Mouse (Mus musculus) heart, embryonic 11.5 days (tissue): ENCODE data around the gene Ttc34. TPM values are rescaled to one million over a fixed set of nuclear protein-coding genes. Genes with fewer than 3 reads are reported as not detected.
A peak's percentile ranks its signal among the peaks of the same experiment; 100 is the strongest.

Experiments
- ATAC-seq: fragments of 200-750 bp; cut with Nextera tagmentation; replicated peaks from 2 replicates; pipeline ENCODE4 v1.8.0; 2017; ENCODE audit warnings: moderate library complexity; ENCODE audit not compliant: insufficient number of reproducible peaks, low FRiP score, low TSS enrichment
- H3K27ac ChIP-seq: fragments of 300-500 bp; sonication (generic); 2 replicates; pipeline ENCODE4 v1.5.1; 2014; ENCODE audit warnings: mild to moderate bottlenecking, low read depth, low read length
- H3K27me3 ChIP-seq: fragments of 300-500 bp; sonication (generic); 2 replicates; pipeline ENCODE4 v1.6.1; 2014; ENCODE audit warnings: mild to moderate bottlenecking, low read length, mixed read lengths; ENCODE audit not compliant: control insufficient read depth, insufficient read depth
- H3K36me3 ChIP-seq: fragments of 300-500 bp; sonication (generic); 2 replicates; pipeline ENCODE4 v1.6.1; 2014; ENCODE audit warnings: mild to moderate bottlenecking, low read length, moderate library complexity, mixed read lengths; ENCODE audit not compliant: control insufficient read depth, insufficient read depth
- H3K4me1 ChIP-seq: fragments of 300-500 bp; sonication (generic); 2 replicates; pipeline ENCODE4 v1.6.1; 2014; ENCODE audit warnings: low read length; ENCODE audit not compliant: control insufficient read depth, insufficient read depth
- H3K4me2 ChIP-seq: fragments of 300-500 bp; sonication (generic); 2 replicates; pipeline ENCODE4 v1.6.1; 2014; ENCODE audit warnings: mild to moderate bottlenecking, moderate library complexity
- H3K4me3 ChIP-seq: fragments of 300-500 bp; sonication (generic); 2 replicates; pipeline ENCODE4 v1.5.1; 2014; ENCODE audit warnings: low read depth, low read length
- H3K9ac ChIP-seq: fragments of 300-500 bp; sonication (generic); 2 replicates; pipeline ENCODE4 v1.6.1; 2014; ENCODE audit warnings: mild to moderate bottlenecking, low read depth, low read length, moderate library complexity
- H3K9me3 ChIP-seq: fragments of 300-500 bp; sonication (generic); replicated peaks from 2 replicates; pipeline ENCODE4 v1.6.1; 2016; ENCODE audit warnings: low read length; ENCODE audit not compliant: control insufficient read depth
- WGBS: fragments of 180-500 bp; shearing (Covaris S2); extraction: QIAGEN DNeasy Blood & Tissue Kit; methylation state at CpG from one replicate; pipeline ENCODE4 v1.1.7; 2014; ENCODE audit not compliant: insufficient replicate concordance; 5-methylcytosine and 5-hydroxymethylcytosine counted together
- polyA plus RNA-seq: library from polyadenylated mRNA; unstranded; fragments of >200 nt; fragmentation: Nextera tagmentation; extraction: Ambion mirVana; gene quantifications from 2 replicates; pipeline ENCODE4 v1.2.1, GENCODE M21; 2014

The Ttc34 gene
- polyA plus RNA-seq, 1 experiment from 2014 or later, result 0.52 TPM

DNA sequence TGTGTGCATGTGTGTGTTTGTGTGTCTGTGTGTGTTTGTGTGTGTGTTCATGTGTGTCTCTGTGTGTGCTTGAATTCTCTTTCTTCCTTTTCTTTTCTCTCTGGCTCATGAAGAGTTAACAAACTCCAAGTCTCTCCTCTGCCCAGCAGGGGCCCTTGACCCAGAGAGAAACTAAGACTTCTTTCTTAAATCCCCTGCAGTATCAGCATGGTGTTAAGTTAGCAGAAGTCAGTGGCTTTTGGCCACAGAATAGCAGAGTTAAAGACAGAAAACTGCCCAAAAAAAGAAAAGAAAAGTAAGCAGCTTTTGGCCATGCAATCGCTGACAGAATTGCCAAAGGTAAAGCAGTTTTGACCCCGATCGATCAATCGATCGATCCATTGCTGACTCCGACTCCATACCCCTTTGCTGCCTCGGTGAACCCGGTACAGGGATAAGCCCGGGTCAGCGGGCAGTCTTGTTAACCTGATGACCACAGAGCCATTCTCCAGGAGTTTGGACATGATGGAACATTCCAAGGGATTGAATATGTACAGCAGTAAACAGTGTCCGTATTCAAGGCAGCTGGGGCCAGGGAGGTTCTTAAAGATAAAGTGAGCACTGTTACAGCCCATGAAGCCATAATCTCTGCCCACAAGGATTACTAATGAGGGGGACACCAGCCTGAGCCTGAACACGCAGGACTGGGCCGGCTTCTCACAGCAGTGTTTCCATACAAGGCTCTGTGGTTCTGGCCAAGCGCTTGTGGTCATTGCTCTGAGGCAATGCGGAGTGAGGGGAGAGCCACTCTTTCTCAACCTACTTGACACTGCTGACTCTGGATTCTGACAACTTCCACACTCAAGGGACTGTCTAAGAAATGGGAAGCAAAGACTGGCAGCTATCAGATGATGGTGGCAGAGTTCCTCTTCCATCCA is 73.6 kb downstream of the Ttc34 start:
- Histone ChIP-seq H3K4me1 (peaks cover 12% of the 10 kb centered on the region), H3K4me3 (no peak overlapping the region), H3K9ac (no peak overlapping the region; the same call in 1 of the 2 replicates), H3K36me3 (no peaks in the 10 kb centered on the region), H3K27me3 (no peaks in the 10 kb centered on the region), H3K9me3 (no peaks in the 10 kb centered on the region), H3K27ac (peak overlapping the region; percentile 73), H3K4me2 (no peak overlapping the region; the same call in 1 of the 2 replicates)
- peak; percentile 43 for ATAC-seq
- WGBS, result 25% methylated on average over 15 of the region's 15 CpGs

DNA sequence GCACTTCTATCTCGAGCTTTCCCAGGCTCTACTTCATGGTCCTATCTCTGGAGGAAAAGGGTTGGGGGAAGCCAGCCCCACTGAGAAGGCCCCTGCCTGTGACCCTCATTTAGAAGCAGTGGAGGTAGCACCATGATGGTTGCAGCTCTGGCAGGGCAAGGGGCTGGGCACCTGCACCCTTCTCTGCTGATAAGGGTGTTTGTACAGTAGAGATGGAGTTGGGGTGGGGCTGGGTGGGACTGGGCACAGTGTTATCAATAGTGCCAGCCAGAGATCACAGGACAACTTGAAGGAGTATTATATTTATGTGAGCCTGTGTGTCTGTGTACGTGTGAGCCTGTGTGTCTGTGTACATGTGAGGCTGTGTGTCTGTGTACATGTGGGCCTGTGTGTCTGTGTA is 74.4 kb downstream of the Ttc34 start:
- H3K27ac ChIP-seq, result peak overlapping the region; percentile 73
- H3K4me3 ChIP-seq, result no peak overlapping the region
- peak; percentile 82 for ATAC-seq
- H3K27me3 ChIP-seq, result no peaks in the 10 kb centered on the region
- H3K4me2 ChIP-seq, result no peak overlapping the region; the same call in 1 of the 2 replicates
- peaks cover 12% of the 10 kb centered on the region for H3K4me1 ChIP-seq
- WGBS, result 43% methylated on average over 2 of the region's 2 CpGs
- no peaks in the 10 kb centered on the region for H3K36me3 ChIP-seq
- H3K9me3 ChIP-seq, result no peaks in the 10 kb centered on the region
- H3K9ac ChIP-seq, result no peak overlapping the region; the same call in 1 of the 2 replicates

DNA sequence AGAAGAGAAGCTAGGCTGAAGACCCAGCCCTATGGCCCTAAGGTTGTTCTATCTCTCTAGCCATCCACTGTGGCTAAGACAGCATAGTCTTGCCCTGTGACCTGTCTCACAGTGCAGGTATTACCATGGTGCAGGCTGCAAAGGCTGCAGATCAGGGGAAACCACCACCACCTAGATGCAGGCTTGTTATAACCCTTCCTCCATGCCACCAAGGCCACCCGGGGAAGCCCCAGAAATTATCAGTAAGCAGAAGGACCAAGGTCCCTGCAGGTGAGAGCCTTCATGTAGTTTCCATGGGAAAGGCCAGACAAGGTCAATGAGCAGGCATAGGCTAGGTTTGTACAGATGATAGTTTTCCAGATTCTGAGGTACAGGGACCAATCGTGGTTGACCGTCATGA is 76.6 kb downstream of the Ttc34 start:
- Histone ChIP-seq H3K4me2 (no peak overlapping the region), H3K4me1 (peaks cover 8% of the 10 kb centered on the region), H3K9me3 (no peaks in the 10 kb centered on the region), H3K9ac (no peak overlapping the region), H3K4me3 (no peak overlapping the region), H3K27ac (no peak overlapping the region), H3K27me3 (no peaks in the 10 kb centered on the region), H3K36me3 (no peaks in the 10 kb centered on the region)
- ATAC-seq, result no peak
- 84% methylated on average over 3 of the region's 3 CpGs for WGBS

DNA sequence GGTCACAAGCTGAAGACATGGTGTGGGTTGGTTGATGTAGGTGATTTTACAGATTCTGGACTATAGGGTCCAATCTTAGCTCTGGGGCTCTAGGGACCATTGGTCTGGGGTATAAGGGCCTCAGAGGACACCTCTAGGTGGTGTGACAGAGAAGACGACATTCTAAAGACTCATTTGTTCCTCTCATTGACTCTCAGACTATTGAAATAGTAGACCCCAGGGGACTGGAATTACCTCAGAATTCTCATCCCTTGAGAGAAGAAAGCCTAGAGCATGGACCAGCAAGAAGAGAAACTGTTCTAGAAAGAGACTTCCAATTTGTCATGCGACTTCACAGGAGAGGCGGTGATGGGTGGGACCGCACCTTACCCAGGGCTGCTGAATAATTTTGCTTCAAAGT is 77.0 kb downstream of the Ttc34 start:
- Histone ChIP-seq H3K27ac (no peak overlapping the region), H3K36me3 (no peaks in the 10 kb centered on the region), H3K4me1 (peaks cover 8% of the 10 kb centered on the region), H3K4me3 (no peak overlapping the region), H3K9me3 (no peaks in the 10 kb centered on the region), H3K27me3 (no peaks in the 10 kb centered on the region), H3K4me2 (no peak overlapping the region), H3K9ac (no peak overlapping the region)
- ATAC-seq, result no peak
- WGBS, result 92% methylated on average over 4 of the region's 4 CpGs

DNA sequence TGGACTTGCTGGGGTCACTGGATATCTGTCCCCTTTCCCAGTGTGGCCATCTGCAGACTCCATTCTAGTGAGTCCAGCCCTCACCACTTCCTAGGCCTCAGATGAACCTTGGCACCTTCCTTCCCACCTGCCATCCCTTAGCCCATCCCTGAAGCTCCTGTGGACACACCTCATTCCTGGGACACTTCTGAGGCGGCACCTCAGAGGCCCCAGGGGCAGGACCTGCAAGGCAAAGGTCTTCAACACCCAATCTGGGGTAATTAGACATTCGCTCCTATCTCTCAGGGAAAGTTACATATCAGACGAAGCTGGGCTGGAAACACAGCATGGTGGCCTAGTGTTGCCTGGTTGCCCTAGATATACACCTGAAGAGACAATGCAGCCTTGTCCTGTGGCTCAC is 77.4 kb downstream of the Ttc34 start:
- H3K27ac ChIP-seq, result no peak overlapping the region
- 57% methylated on average over 3 of the region's 3 CpGs for WGBS
- no peak for ATAC-seq

DNA sequence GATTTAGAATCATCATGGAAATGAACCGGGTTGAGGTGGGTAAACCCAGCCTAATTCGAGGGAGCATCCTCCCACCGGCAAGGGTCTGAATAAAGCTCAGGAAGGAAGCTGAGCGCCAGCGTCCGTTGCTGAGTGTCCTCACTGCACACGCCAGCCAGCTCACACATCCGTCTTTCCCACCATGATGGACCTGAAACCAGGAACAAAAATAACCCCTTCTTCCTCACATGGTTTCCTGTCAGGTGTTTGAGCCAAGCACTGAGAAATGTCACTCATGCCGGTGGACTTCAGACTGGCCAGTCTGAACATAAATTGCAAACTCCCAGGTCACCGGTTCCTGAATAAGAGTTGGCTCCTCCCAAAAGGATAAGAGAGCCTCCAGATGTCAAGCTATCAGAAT is 78.0 kb downstream of the Ttc34 start:
- no peak for ATAC-seq
- WGBS, result 77% methylated on average over 10 of the region's 10 CpGs
- Histone ChIP-seq H3K27ac (no peak overlapping the region), H3K9me3 (no peaks in the 10 kb centered on the region), H3K9ac (no peak overlapping the region), H3K4me3 (no peak overlapping the region), H3K36me3 (no peaks in the 10 kb centered on the region), H3K27me3 (no peaks in the 10 kb centered on the region), H3K4me1 (peaks cover 8% of the 10 kb centered on the region), H3K4me2 (no peak overlapping the region)

More for the DNA sequence above, 77.4 kb downstream of the Ttc34 start:
- H3K4me3 ChIP-seq, result no peak overlapping the region
- no peak overlapping the region for H3K9ac ChIP-seq
- H3K4me1 ChIP-seq, result peaks cover 8% of the 10 kb centered on the region
- H3K9me3 ChIP-seq, result no peaks in the 10 kb centered on the region
- H3K27me3 ChIP-seq, result no peaks in the 10 kb centered on the region
- no peak overlapping the region for H3K4me2 ChIP-seq
- no peaks in the 10 kb centered on the region for H3K36me3 ChIP-seq

DNA sequence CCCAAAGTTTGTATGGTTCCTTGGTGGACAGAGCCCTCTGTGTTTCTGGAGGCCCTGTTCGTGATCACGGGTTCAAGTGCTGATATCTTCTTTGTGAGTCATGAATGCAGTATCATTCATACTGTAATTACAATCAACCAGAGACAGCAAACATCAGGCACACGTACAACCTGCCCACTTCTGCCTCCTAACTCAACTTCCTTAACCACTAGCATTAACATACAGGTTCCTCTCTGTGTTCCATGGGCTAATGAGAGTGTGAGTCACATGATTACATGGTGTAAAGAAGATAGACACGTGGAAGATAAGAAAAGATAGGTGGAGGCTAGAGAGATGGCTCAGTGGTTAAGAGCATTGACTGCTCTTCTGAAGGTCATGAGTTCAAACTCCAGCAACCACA is 79.4 kb downstream of the Ttc34 start:
- H3K4me1 ChIP-seq, result no peaks in the 10 kb centered on the region
- ATAC-seq, result no peak
- no peaks in the 10 kb centered on the region for H3K27me3 ChIP-seq
- no peaks in the 10 kb centered on the region for H3K9me3 ChIP-seq
- H3K36me3 ChIP-seq, result no peaks in the 10 kb centered on the region
- no peak overlapping the region for H3K9ac ChIP-seq
- no peak overlapping the region for H3K4me3 ChIP-seq
- H3K27ac ChIP-seq, result no peak overlapping the region
- WGBS, result 73% methylated on average over 4 of the region's 4 CpGs
- no peak overlapping the region for H3K4me2 ChIP-seq
